Mouse (Mus musculus) liver, adult (tissue): ENCODE measurements around the gene Siva1.

Experiments used
- GATA4 ChIP-seq: IDR thresholded peaks from 2 replicates; pipeline ENCODE4 v1.6.1; 2014; ENCODE audit warnings: mild to moderate bottlenecking, low read length; ENCODE audit not compliant: insufficient replicate concordance

Siva1 gene

GRCm38 (mm10) chr12:112632084-112632777, 12.2 kb upstream of the Siva1 start:
- no peak for TF ChIP-seq GATA4

DNA sequence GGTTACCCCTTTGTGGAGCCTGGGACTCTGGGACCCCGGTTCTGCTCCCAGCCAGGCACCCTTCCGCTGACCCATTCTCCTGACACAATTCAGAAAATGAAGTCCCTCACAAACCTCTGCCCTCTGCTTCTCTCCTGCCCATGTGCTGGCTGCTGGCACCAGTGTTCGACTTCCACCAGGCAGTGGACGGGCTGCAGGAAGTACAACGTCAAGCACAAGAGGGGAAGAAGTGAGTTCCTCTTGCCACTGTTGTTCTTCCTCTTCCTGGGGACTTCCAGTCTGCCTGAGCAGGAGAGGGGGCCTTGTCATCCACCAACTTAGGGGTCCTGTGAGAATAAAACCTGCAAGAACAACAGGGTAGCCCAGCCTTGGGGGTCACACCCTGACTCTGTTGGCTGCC, 11.6 kb upstream of the Siva1 start:
- TF ChIP-seq GATA4: no peak

GRCm38 (mm10) chr12:112633686-112634085, 10.8 kb upstream of the Siva1 start:
- no peak for TF ChIP-seq GATA4

- TF ChIP-seq GATA4: no peak
These were observed 5.0 kb upstream of the Siva1 start for GRCm38 (mm10) chr12:112639526-112639925.

DNA sequence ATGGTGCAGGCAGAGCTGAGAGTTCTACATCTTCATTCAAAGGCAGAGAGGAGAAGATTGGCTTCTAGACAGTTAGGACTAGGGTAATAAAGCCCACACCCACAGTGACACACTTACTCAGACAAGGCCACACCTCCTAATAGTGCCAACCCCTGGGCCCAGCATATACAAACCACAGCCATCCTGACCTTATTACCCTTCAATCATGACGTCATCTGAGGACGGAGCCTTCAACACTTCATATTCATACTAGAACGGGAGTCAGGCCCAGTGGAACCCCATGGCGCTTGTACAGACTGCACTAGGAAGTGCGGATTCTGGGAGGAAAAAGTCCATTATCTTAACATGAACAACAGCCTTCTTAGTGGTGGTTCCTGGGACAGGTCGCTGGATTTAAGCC, 1.4 kb upstream of the Siva1 start:
- TF ChIP-seq GATA4: no peak

GRCm38 (mm10) chr12:112644855-112645506, 502 bp downstream of the Siva1 start:
- no peak for TF ChIP-seq GATA4

DNA sequence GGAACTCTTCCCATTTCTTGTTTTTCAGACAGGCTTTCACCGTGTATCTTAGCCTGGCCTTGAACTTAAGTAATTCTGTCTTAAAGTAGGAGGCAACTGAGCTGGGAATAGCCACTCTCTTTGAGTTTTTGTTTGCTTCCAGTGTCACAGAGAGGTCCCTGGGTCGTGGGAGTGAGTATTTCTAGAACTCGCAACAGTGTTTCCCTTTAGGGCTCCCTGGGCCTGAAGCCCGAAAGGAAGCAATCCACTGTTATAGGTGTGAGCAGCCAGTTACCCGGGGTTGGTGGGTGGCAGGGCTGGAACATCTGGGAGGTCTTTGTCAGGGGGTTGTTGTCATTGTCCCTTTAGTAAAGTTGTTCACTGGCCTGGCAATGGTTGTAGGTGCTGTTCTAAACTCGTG, 1.7 kb downstream of the Siva1 start:
- TF ChIP-seq GATA4: no peak

- TF ChIP-seq GATA4: no peak
These were observed 3.6 kb downstream of the Siva1 start for GRCm38 (mm10) chr12:112648081-112648480.

- TF ChIP-seq GATA4: no peak
These were observed 7.4 kb downstream of the Siva1 start for GRCm38 (mm10) chr12:112651778-112652439.

GRCm38 (mm10) chr12:112653157-112653824, 8.8 kb downstream of the Siva1 start:
- TF ChIP-seq GATA4: no peak

DNA sequence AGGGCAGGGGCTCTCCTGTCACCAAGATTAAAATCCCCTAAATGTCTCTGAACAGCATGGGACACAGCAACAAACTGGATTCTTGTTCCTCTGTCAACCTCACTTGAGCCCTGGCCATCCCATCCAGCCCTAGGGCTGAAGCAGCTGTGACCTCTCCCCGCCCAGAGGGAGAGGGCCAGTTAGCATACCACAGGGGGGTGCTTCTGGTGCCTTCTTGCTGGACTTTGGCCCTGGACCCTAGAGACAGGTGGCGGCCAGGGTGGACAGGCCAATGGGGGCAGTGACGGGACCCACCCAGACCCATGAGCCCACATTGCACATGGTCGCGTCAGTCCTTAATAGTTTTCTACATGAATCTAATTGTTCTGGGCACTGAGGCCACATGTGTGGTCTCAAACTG, 9.6 kb downstream of the Siva1 start:
- TF ChIP-seq GATA4: no peak

DNA sequence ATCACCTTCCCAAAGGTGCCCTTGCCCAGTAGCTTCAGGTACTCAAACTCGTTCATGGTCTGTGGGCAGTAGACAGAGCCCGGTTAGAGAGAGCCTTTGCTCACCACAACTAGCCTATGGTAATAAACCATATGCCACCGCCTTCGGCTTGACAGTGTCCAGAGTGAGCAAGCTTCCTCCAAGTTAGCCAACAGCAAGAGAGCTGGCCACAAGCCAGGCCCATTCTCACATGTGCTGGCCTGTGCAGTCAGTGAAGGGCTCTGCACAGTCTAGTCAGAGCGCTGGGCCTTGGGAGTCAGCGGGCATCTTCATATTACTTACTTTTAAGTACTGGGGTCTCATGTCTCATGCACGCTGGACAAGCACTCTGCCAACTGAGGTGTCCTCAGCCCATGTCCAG, 14.1 kb downstream of the Siva1 start:
- TF ChIP-seq GATA4: no peak

- TF ChIP-seq GATA4: no peak
These were observed 14.6 kb downstream of the Siva1 start for GRCm38 (mm10) chr12:112659109-112659508.

GRCm38 (mm10) chr12:112660576-112661326, 16.3 kb downstream of the Siva1 start:
- TF ChIP-seq GATA4: no peak

- no peak for TF ChIP-seq GATA4
These were observed 16.8 kb downstream of the Siva1 start for GRCm38 (mm10) chr12:112661327-112661605.
